Mouse (Mus musculus) limb, embryonic 15.5 days (tissue): Measurements from ENCODE around the gene Col17a1. TPM values are rescaled to one million over a fixed set of nuclear protein-coding genes. Genes with fewer than 3 reads are reported as not detected.

Source experiments
- ATAC-seq: fragments of 200-750 bp; cut with Nextera tagmentation; 2 replicates; pipeline ENCODE4 v1.8.0; 2017; ENCODE audit warnings: low read depth, moderate TSS enrichment; ENCODE audit not compliant: insufficient number of reproducible peaks, low FRiP score, low TSS enrichment
- H3K27ac ChIP-seq: fragments of 300-500 bp; sonication (generic); 2 replicates; pipeline ENCODE4 v1.5.1; 2015; ENCODE audit warnings: moderate library complexity, mild to moderate bottlenecking, inconsistent platforms
- H3K27me3 ChIP-seq: fragments of 300-500 bp; sonication (generic); 2 replicates; pipeline ENCODE4 v1.6.1; 2015; ENCODE audit warnings: inconsistent platforms
- H3K36me3 ChIP-seq: fragments of 300-500 bp; sonication (generic); 2 replicates; pipeline ENCODE4 v1.6.1; 2015; ENCODE audit warnings: inconsistent platforms
- H3K4me1 ChIP-seq: fragments of 300-500 bp; sonication (generic); 2 replicates; pipeline ENCODE4 v1.6.1; 2015; ENCODE audit warnings: inconsistent platforms
- H3K4me2 ChIP-seq: fragments of 300-500 bp; sonication (generic); 2 replicates; pipeline ENCODE4 v1.6.1; 2015; ENCODE audit warnings: mild to moderate bottlenecking, inconsistent platforms
- H3K4me3 ChIP-seq: fragments of 300-500 bp; sonication (generic); 2 replicates; pipeline ENCODE4 v1.5.1; 2015; ENCODE audit warnings: mild to moderate bottlenecking, inconsistent platforms
- H3K9ac ChIP-seq: fragments of 300-500 bp; sonication (generic); 2 replicates; pipeline ENCODE4 v1.6.1; 2015; ENCODE audit warnings: inconsistent platforms
- H3K9me3 ChIP-seq: fragments of 300-500 bp; sonication (generic); 2 replicates; pipeline ENCODE4 v1.6.1; 2016; ENCODE audit warnings: inconsistent platforms
- WGBS: fragments of 180-500 bp; shearing (Covaris S2); methylation state at CpG from one replicate; pipeline ENCODE4 v1.1.7; 2015; 5-methylcytosine and 5-hydroxymethylcytosine counted together
- polyA plus RNA-seq: library from polyadenylated mRNA; unstranded; fragments of >200 nt; fragmentation: Nextera tagmentation; extraction: Ambion mirVana; gene quantifications from 2 replicates; pipeline ENCODE4 v1.2.1, GENCODE M21; 2015

The Col17a1 gene
- polyA plus RNA-seq, 1 experiment from 2014 or later = 30.8 TPM

DNA sequence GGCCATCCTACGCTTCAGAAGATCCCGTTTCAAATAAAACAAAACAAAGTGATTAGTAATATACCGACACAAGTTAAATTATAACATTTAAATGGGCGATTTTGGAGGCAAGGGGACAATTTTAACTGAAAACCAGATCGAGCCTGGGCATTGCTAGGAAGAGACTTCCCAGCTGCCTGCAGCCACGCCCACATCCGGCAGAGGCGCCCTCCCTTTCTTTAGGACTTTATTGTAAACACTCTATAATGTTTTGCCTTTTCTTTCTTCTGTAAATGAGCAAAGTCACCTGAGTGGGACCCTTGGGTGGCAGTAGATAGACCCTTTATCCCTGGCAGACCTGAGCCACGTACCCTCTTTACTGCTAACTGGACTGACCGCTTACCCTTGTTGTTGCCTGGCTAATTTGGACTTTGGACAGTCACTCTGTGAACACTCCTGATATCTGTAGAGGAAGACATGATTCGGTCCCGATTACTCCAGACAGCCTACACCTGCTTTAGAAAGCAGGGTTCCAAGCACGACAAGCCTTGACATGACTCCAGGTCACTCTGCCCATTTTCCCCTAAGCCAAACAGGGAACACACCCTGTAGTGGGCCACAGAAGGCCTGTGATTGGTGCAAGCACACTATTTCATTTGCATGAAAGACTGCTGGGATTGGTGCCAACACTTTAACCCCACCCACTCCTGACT, 13.3 kb upstream of the Col17a1 start:
- Histone ChIP-seq H3K4me1 (no peaks in the 10 kb centered on the region), H3K4me2 (no peak overlapping the region), H3K27ac (no peak overlapping the region), H3K4me3 (no peak overlapping the region), H3K9me3 (no peaks in the 10 kb centered on the region), H3K36me3 (no peaks in the 10 kb centered on the region), H3K9ac (no peak overlapping the region), H3K27me3 (no peaks in the 10 kb centered on the region)
- no peak for ATAC-seq
- WGBS = 69% methylated on average over 13 of the region's 13 CpGs

DNA sequence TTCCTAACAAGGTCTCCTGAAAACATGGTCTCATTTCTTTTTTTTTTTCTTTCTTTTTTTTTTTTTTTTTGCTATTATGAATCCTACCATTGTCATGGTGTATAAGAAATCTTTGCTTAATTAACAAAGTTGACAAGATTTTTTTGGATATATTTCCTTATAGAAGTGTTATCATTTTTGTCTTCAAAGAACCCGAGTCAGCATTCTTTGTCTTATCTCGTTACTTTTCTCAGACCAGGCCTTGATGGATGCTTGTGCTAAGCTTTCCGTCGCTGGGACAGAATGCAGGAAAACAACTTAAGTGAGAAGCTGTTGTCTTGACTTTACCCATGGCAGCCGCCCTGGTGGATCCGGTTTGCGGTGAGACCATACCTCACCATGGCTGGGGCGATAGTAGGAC, 8.6 kb upstream of the Col17a1 start:
- Histone ChIP-seq H3K27me3 (no peaks in the 10 kb centered on the region), H3K9me3 (no peaks in the 10 kb centered on the region), H3K9ac (no peak overlapping the region), H3K27ac (no peak overlapping the region), H3K4me3 (no peak overlapping the region), H3K4me1 (peaks cover 3% of the 10 kb centered on the region; the same call in 1 of the 2 replicates), H3K4me2 (no peak overlapping the region), H3K36me3 (no peaks in the 10 kb centered on the region)
- WGBS = 90% methylated on average over 8 of the region's 8 CpGs
- ATAC-seq = no peak

DNA sequence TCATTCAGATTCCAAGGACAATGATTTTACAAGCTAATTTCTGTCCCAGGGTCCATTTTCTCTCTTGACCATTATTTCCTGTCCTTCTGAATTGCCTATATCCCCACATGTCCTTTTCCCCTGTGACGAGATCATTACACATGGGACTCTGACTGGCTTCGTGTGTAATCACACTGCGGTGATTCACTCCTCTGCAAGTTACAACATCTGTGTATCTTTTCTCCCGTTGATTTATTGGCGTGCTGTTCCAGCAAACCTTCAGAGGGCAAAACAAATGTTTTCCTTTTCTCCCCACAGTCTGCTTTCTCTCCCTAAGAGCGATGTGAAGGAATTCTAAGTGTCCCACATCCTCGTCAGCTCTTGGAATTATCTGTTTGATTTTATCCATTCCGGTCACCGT, 7.8 kb upstream of the Col17a1 start:
- Histone ChIP-seq H3K27ac (no peak overlapping the region), H3K27me3 (no peaks in the 10 kb centered on the region), H3K36me3 (no peaks in the 10 kb centered on the region), H3K4me1 (peaks cover 3% of the 10 kb centered on the region; the same call in 1 of the 2 replicates), H3K4me2 (no peak overlapping the region), H3K4me3 (no peak overlapping the region), H3K9me3 (no peaks in the 10 kb centered on the region), H3K9ac (no peak overlapping the region)
- no peak for ATAC-seq
- 44% methylated on average over 9 of the region's 9 CpGs for WGBS

DNA sequence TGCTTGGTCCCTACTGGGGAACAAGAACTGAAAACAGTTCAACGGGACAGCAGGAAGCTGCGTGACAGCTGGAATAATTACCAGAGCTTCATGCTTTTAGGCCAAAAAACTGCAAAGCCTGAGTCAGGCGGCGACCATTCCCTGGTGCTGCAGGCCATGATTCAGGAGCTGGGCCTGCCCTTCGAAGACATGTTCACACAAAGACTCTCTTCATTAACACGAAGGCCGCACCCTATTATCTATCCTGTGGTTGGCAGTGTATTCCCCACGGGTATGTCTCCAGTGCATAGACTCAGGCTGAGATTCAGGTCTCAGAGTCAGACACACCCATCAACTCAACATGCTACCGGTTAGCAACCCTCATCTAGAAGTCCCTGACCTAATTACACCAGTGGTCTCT, 6.4 kb upstream of the Col17a1 start:
- no peaks in the 10 kb centered on the region for H3K36me3 ChIP-seq
- H3K9me3 ChIP-seq = no peaks in the 10 kb centered on the region
- no peak for ATAC-seq
- H3K4me3 ChIP-seq = no peak overlapping the region
- H3K27ac ChIP-seq = no peak overlapping the region
- no peaks in the 10 kb centered on the region for H3K27me3 ChIP-seq
- peaks cover 3% of the 10 kb centered on the region; the same call in 1 of the 2 replicates for H3K4me1 ChIP-seq
- no peak overlapping the region for H3K9ac ChIP-seq
- 72% methylated on average over 9 of the region's 9 CpGs for WGBS
- H3K4me2 ChIP-seq = no peak overlapping the region

DNA sequence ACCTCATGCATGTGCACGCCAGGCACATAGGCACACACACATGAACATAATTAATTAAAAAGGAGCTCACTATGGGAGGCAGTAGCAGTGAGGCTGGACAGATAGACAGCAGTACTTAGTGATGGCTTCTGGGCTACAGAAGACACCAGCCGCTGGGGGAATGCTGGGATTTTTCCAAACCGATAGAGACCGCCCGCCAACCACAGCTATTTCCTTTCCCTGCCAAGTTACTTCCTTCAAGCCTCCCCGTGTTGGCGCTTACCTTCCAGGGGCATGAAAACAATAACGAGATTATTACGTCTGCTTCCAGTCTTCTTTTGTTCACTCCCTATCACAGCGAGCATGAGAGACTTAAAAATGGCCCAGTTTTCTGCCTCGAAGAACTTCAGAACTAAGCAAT, 5.2 kb upstream of the Col17a1 start:
- no peaks in the 10 kb centered on the region for H3K36me3 ChIP-seq
- WGBS = 86% methylated on average over 11 of the region's 11 CpGs
- H3K9me3 ChIP-seq = no peaks in the 10 kb centered on the region
- H3K9ac ChIP-seq = no peak overlapping the region
- H3K4me1 ChIP-seq = peaks cover 3% of the 10 kb centered on the region; the same call in 1 of the 2 replicates
- H3K27me3 ChIP-seq = no peaks in the 10 kb centered on the region
- ATAC-seq = no peak
- H3K27ac ChIP-seq = no peak overlapping the region
- no peak overlapping the region for H3K4me3 ChIP-seq
- no peak overlapping the region for H3K4me2 ChIP-seq

DNA sequence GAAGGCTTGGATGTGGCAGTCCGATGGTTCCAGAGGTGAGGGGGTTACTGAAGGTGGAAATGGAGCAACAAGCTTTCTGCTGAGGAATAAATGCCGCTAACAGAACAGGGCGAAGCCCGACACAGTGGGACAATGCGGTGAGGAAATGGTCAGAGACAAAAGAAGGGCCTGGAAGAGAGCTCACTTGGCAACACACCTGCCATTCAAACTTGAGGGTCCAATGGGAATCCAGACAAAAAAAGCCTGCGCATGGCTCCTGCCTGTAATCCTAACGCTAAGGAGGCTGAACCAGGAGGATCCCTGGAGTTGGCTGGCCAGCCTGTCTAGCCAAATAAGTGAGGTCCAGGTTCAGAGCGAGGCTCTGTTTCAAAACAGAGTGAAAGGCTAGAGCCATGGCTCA, 4.5 kb upstream of the Col17a1 start:
- H3K4me1 ChIP-seq = peaks cover 6% of the 10 kb centered on the region
- H3K9ac ChIP-seq = no peak overlapping the region
- H3K4me2 ChIP-seq = no peak overlapping the region
- no peaks in the 10 kb centered on the region for H3K27me3 ChIP-seq
- H3K9me3 ChIP-seq = no peaks in the 10 kb centered on the region
- no peak overlapping the region for H3K27ac ChIP-seq
- no peak for ATAC-seq
- H3K4me3 ChIP-seq = no peak overlapping the region
- no peaks in the 10 kb centered on the region for H3K36me3 ChIP-seq
- 90% methylated on average over 8 of the region's 8 CpGs for WGBS

DNA sequence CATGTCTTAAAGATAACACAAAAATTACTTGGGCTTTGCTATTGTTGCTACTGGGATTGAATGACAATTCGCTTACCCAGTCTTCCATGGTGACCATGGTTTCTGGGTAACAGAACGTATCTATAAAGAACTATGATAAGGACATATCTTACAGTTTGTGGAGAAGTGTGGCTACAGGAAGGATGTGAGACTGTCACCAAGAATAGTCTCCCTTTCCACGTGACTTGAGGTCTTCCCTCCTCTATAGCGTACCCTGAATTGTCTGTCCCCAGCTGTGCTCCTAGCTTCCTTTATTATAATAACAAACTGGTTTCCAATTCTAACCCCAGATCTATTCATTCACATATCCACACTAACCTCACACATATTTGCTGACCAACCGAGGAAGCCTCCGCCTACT, 3.8 kb upstream of the Col17a1 start:
- 86% methylated on average over 6 of the region's 6 CpGs for WGBS
- no peaks in the 10 kb centered on the region for H3K9me3 ChIP-seq
- peaks cover 9% of the 10 kb centered on the region for H3K4me1 ChIP-seq
- no peaks in the 10 kb centered on the region for H3K27me3 ChIP-seq
- no peak overlapping the region for H3K9ac ChIP-seq
- no peak overlapping the region for H3K4me2 ChIP-seq
- H3K36me3 ChIP-seq = no peaks in the 10 kb centered on the region
- no peak overlapping the region for H3K27ac ChIP-seq
- H3K4me3 ChIP-seq = no peak overlapping the region
- ATAC-seq = no peak

DNA sequence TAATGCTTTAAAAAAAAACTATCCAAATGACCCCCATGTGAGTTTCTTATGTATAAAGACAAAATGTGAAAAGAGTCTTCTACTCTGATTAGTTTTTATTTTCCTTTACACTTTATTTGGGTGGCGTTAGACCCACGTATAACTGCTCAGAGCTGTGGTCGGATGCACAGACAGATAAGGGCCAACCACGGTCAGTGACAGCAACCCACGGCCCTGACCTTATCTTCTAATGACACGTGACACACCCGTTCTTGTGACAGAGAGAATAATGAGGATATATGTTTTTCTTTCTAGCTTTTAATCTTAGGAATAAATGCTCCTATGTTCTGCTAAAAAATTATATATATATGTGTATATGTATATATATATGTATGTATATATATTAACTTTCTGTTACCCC, 2.3 kb downstream of the Col17a1 start:
- H3K4me2 ChIP-seq = no peak overlapping the region

DNA sequence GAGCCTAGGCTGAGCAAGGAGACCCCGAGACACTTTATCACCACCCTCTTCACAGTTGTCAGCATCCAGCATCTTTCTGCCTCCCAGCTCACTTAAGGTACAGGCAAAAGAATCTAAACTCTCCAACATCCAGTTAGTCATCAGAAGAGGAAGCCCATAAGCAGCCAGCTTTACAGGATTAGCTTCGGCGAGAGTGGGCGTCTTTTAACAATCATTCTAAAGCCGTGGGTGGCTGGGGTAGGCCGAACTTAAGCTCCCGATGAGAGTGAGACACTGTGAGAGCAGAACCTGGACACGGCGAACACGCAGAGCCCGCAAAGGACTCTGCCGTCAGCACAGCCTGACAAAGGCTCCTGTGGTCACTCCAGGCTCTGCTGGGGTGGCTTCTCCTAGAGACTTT, 13.2 kb downstream of the Col17a1 start:
- no peak for ATAC-seq
- Histone ChIP-seq H3K27ac (no peak overlapping the region), H3K36me3 (no peaks in the 10 kb centered on the region), H3K4me2 (no peak overlapping the region), H3K4me3 (no peak overlapping the region), H3K27me3 (no peaks in the 10 kb centered on the region), H3K9me3 (no peaks in the 10 kb centered on the region), H3K9ac (no peak overlapping the region), H3K4me1 (0 out of 2 replicates have a peak, but pooled peaks cover 6% of the 10 kb centered on the region)
- 59% methylated on average over 12 of the region's 12 CpGs for WGBS

More for the DNA sequence above, 2.3 kb downstream of the Col17a1 start:
- no peak overlapping the region for H3K9ac ChIP-seq
- no peaks in the 10 kb centered on the region for H3K36me3 ChIP-seq
- 86% methylated on average over 7 of the region's 7 CpGs for WGBS
- ATAC-seq = no peak
- H3K9me3 ChIP-seq = no peaks in the 10 kb centered on the region
- H3K4me1 ChIP-seq = peaks cover 20% of the 10 kb centered on the region; the same call in 1 of the 2 replicates
- H3K4me3 ChIP-seq = no peak overlapping the region
- no peak overlapping the region for H3K27ac ChIP-seq
- no peaks in the 10 kb centered on the region for H3K27me3 ChIP-seq

DNA sequence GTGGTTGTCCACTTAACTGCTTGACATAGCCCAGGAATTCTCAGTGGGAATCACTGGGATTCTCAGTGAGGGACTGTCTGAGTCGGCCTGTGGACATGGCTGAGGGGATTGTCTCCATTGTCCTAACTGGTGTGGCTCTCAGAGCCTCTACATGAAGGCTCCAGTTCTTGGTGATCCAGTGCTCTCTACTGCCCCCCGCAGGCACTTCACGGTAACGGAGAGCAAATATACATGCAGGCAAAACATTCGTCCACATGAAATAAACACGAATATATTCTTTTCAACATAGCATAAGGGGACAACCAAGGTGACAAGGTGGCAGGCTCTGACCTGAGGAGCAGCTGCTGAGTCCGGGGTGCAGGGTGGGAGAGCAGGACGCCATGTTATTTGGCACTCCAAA, 17.5 kb downstream of the Col17a1 start:
- no peak for ATAC-seq
- WGBS = 50% methylated on average over 8 of the region's 8 CpGs

DNA sequence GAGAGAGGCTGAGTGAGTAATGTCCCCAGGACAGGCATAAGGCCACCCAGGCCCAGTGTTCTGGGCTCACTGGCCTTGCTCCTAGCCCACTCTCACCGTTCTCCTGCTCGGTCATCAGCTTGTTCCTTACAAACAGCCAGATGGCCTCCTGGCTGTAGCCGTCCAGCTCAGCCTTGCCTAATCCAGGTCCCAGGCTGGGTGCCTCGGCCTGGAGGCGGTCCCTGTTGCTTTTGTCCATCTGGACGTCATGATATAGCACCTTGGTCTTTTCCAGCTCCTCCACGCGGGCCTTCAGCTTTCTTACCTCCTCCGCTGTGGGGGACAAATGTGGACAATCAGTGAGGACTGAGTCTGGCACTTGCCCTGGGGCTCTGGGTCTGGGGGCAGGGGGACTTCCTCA, 23.5 kb downstream of the Col17a1 start:
- Histone ChIP-seq H3K4me1 (peaks cover 22% of the 10 kb centered on the region), H3K36me3 (no peaks in the 10 kb centered on the region), H3K27me3 (no peaks in the 10 kb centered on the region), H3K9ac (no peak overlapping the region), H3K4me3 (no peak overlapping the region), H3K27ac (no peak overlapping the region), H3K9me3 (no peaks in the 10 kb centered on the region), H3K4me2 (no peak overlapping the region)
- 62% methylated on average over 9 of the region's 9 CpGs for WGBS
- no peak for ATAC-seq

More for the DNA sequence above, 17.5 kb downstream of the Col17a1 start:
- Histone ChIP-seq H3K9me3 (no peaks in the 10 kb centered on the region), H3K9ac (no peak overlapping the region), H3K27ac (no peak overlapping the region), H3K4me2 (no peak overlapping the region), H3K36me3 (no peaks in the 10 kb centered on the region), H3K4me3 (no peak overlapping the region), H3K4me1 (0 out of 2 replicates have a peak, but pooled peaks cover 10% of the 10 kb centered on the region), H3K27me3 (no peaks in the 10 kb centered on the region)

DNA sequence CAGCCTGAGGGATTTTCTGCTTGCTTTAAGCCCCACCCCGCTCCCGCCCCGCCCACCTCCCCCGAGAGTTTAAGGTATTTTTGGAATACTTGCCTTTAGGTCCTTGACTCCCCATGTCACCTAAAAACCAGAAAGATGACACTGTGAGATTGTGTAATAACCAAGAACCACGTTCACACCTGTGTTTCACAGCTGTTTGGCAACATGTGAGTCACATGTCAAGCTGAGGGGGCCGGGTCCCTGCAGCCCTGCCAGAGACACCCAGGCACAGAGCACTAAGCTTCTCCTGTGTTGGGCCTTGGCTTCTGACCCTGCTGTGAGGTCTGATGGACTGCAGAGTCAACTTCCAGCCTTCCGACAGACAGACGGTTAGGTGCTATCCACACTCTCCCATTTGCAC, 24.3 kb downstream of the Col17a1 start:
- no peaks in the 10 kb centered on the region for H3K27me3 ChIP-seq
- H3K4me1 ChIP-seq = peaks cover 18% of the 10 kb centered on the region
- no peak overlapping the region for H3K9ac ChIP-seq
- H3K9me3 ChIP-seq = no peaks in the 10 kb centered on the region
- no peaks in the 10 kb centered on the region for H3K36me3 ChIP-seq
- H3K4me2 ChIP-seq = no peak overlapping the region
- no peak overlapping the region for H3K27ac ChIP-seq
- H3K4me3 ChIP-seq = no peak overlapping the region
- no peak for ATAC-seq
- WGBS = 43% methylated on average over 8 of the region's 8 CpGs
